Mouse (Mus musculus): ENCODE results near the gene Nfkb1. TPM values are rescaled to one million over a fixed set of nuclear protein-coding genes. Genes with fewer than 3 reads are reported as not detected.

Gene Nfkb1
- polyA plus RNA-seq, 1 experiment from 2014 or later = 17.1 TPM

DNA sequence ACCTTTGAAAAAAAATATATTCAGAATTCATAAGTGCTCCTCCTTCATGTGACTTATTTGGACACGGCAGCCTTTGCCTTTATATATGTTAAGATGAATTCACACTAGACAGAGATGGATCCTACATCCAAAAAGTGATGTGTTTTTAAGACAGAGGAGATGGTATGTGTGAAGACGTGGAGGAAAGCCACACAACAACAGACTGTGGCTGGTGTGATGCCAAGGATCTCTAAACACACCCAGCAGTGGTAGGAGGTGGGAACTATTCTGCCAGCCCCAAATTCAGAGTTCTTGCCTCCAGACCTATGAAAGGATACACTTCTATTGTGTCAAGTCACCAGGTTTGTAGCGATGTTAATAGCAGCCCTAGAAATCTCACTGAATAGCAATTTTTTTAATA is 24.3 kb downstream of the Nfkb1 start:
- no peak overlapping the region for H3K9ac ChIP-seq
- no peaks in the 10 kb centered on the region for H3K27me3 ChIP-seq
- no peak overlapping the region for H3K27ac ChIP-seq
- H3K4me3 ChIP-seq = no peak overlapping the region
- 75% methylated on average over 3 of the region's 3 CpGs for WGBS
- peaks cover 33% of the 10 kb centered on the region; the same call in 1 of the 2 replicates for H3K36me3 ChIP-seq
- no peaks in the 10 kb centered on the region for H3K9me3 ChIP-seq (replicated peaks)
- ATAC-seq (replicated peaks; ENCODE audit: insufficient number of reproducible peaks, insufficient read depth, low FRiP score, low read depth) = no peak
- H3K4me1 ChIP-seq (replicated peaks) = peaks cover 8% of the 10 kb centered on the region
- no peak overlapping the region for H3K4me2 ChIP-seq

- Histone ChIP-seq H3K4me2 (no peak overlapping the region), H3K27me3 (no peaks in the 10 kb centered on the region), H3K36me3 (peaks cover 41% of the 10 kb centered on the region), H3K9ac (no peak overlapping the region), H3K27ac (no peak overlapping the region), H3K4me1 (replicated peaks) (peaks cover 2% of the 10 kb centered on the region), H3K4me3 (no peak overlapping the region), H3K9me3 (replicated peaks) (no peaks in the 10 kb centered on the region)
- ATAC-seq (replicated peaks; ENCODE audit: insufficient number of reproducible peaks, insufficient read depth, low FRiP score, low read depth) = no peak
- 85% methylated on average over 6 of the region's 6 CpGs for WGBS
Measured at GRCm38 (mm10) chr3:135665777-135666259, 25.5 kb downstream of the Nfkb1 start.

DNA sequence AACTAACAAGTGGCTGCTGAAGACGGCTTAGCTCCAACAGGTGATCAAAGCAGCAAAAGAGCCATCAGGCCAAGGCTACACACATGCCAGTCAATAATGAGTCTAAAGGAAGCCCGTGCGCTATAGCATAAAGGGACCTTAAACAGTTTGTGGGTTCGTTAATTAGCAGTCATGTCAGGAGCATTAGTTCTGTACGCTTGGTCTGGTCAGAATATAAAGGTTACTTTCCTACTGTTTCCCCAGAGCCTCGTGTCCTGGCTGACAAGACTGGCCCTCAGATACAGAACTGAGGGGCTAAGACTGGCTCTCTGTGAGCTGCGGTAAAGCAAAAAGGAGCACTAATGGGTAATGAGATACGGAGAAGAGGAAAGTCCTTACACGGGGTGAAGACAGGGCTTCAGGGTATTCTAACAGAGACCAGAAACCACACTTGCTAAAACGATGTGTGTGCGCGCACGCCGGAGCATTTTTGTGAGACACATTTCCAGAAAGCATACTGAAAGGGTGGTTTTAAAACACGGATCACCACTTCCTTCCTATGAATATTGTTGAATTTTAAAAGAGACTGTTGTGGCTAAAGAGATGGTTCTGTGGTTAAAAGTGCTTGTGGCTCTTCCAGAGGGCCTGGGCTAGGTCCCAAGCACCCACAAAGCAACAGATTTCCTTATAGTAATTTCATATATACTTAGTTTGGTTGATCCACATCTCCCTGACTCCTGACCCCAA is 29.0 kb downstream of the Nfkb1 start:
- peaks cover 30% of the 10 kb centered on the region for H3K36me3 ChIP-seq
- no peak overlapping the region for H3K4me2 ChIP-seq
- no peak overlapping the region for H3K27ac ChIP-seq
- WGBS = 84% methylated on average over 15 of the region's 15 CpGs
- H3K4me1 ChIP-seq (replicated peaks) = no peaks in the 10 kb centered on the region
- H3K4me3 ChIP-seq = no peak overlapping the region
- H3K9ac ChIP-seq = no peak overlapping the region
- no peaks in the 10 kb centered on the region for H3K9me3 ChIP-seq (replicated peaks)
- H3K27me3 ChIP-seq = no peaks in the 10 kb centered on the region
- ATAC-seq (replicated peaks; ENCODE audit: insufficient number of reproducible peaks, insufficient read depth, low FRiP score, low read depth) = no peak

GRCm38 (mm10) chr3:135661707-135662106 is 29.6 kb downstream of the Nfkb1 start:
- no peaks in the 10 kb centered on the region for H3K9me3 ChIP-seq (replicated peaks)
- no peak for ATAC-seq (replicated peaks; ENCODE audit: insufficient number of reproducible peaks, insufficient read depth, low FRiP score, low read depth)
- H3K4me3 ChIP-seq = no peak overlapping the region
- no peak overlapping the region for H3K4me2 ChIP-seq
- no peak overlapping the region for H3K9ac ChIP-seq
- no peaks in the 10 kb centered on the region for H3K27me3 ChIP-seq
- peaks cover 30% of the 10 kb centered on the region for H3K36me3 ChIP-seq
- H3K27ac ChIP-seq = no peak overlapping the region
- no peaks in the 10 kb centered on the region for H3K4me1 ChIP-seq (replicated peaks)
- WGBS = 85% methylated on average over 9 of the region's 9 CpGs

DNA sequence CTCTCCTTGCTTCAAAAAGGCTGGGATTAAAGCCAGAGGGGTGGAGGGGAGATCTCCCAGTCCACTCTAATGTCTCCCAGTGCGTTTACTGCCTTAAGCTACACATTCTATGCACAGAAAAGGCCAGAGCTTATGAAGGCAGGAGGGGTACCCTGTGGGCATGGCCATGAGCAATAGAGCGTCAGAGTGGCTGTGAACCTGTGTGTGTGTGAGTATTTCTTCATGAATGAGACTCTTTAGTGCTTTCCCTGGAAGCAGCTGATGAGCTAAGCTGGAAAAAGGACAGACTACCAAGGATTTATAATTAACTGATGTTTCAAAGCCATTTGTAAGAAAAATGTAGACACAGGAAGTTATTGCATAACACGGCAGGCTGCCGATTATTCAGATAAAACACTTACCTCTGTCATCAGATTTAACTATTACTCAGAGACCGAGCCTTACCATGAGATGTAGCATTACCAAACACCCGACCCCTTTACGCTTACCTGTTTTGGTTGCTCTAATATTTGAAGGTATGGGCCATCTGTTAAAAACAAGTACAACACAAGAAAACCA is 32.7 kb downstream of the Nfkb1 start:
- Histone ChIP-seq H3K4me1 (replicated peaks) (no peaks in the 10 kb centered on the region), H3K36me3 (peaks cover 35% of the 10 kb centered on the region), H3K27ac (no peak overlapping the region), H3K9ac (no peak overlapping the region), H3K4me2 (no peak overlapping the region), H3K27me3 (no peaks in the 10 kb centered on the region), H3K9me3 (replicated peaks) (no peaks in the 10 kb centered on the region), H3K4me3 (no peak overlapping the region)
- ATAC-seq (replicated peaks; ENCODE audit: insufficient number of reproducible peaks, insufficient read depth, low FRiP score, low read depth) = no peak
- 77% methylated on average over 7 of the region's 7 CpGs for WGBS

- no peak overlapping the region for H3K27ac ChIP-seq
- H3K36me3 ChIP-seq = peaks cover 25% of the 10 kb centered on the region
- H3K4me1 ChIP-seq (replicated peaks) = no peaks in the 10 kb centered on the region
- no peak overlapping the region for H3K4me2 ChIP-seq
- H3K27me3 ChIP-seq = no peaks in the 10 kb centered on the region
- ATAC-seq (replicated peaks; ENCODE audit: insufficient number of reproducible peaks, insufficient read depth, low FRiP score, low read depth) = no peak
- no peak overlapping the region for H3K9ac ChIP-seq
- WGBS = 90% methylated on average over 4 of the region's 4 CpGs
- no peak overlapping the region for H3K4me3 ChIP-seq
- H3K9me3 ChIP-seq (replicated peaks) = no peaks in the 10 kb centered on the region
Measured at GRCm38 (mm10) chr3:135656156-135656555, 35.2 kb downstream of the Nfkb1 start.

GRCm38 (mm10) chr3:135650773-135651555 is 40.4 kb downstream of the Nfkb1 start:
- Histone ChIP-seq H3K27ac (no peak overlapping the region), H3K4me1 (replicated peaks) (no peaks in the 10 kb centered on the region), H3K36me3 (peaks cover 43% of the 10 kb centered on the region), H3K9ac (no peak overlapping the region), H3K4me3 (no peak overlapping the region), H3K4me2 (no peak overlapping the region), H3K9me3 (replicated peaks) (no peaks in the 10 kb centered on the region), H3K27me3 (no peaks in the 10 kb centered on the region)
- WGBS = 71% methylated on average over 15 of the region's 15 CpGs
- ATAC-seq (replicated peaks; ENCODE audit: insufficient number of reproducible peaks, insufficient read depth, low FRiP score, low read depth) = no peak

- Histone ChIP-seq H3K9ac (no peak overlapping the region), H3K27ac (no peak overlapping the region), H3K4me2 (no peak overlapping the region), H3K4me3 (no peak overlapping the region), H3K27me3 (no peaks in the 10 kb centered on the region), H3K9me3 (replicated peaks) (no peaks in the 10 kb centered on the region), H3K4me1 (replicated peaks) (no peaks in the 10 kb centered on the region), H3K36me3 (peaks cover 43% of the 10 kb centered on the region)
- 81% methylated on average over 10 of the region's 10 CpGs for WGBS
- ATAC-seq (replicated peaks; ENCODE audit: insufficient number of reproducible peaks, insufficient read depth, low FRiP score, low read depth) = no peak
Measured at GRCm38 (mm10) chr3:135649809-135650208, 41.5 kb downstream of the Nfkb1 start.

DNA sequence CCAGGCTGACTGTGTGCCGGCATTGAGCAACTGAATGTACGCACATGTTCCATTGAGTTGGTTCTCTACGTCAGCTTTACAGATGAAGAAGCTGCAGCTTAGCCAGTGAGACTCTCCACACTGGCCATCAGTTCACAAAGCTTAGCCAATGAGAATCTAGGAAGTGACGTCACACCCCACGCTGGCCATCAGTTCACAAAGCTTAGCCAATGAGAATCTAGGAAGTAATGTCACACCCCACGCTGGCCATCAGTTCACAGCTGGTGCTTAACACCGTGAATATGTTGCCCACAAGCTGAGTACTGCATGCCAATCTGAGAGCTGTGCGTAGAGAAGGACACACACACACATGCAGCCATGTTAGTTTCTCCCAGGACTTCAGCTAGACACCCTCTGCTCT is 42.8 kb downstream of the Nfkb1 start:
- Histone ChIP-seq H3K9me3 (replicated peaks) (no peaks in the 10 kb centered on the region), H3K4me1 (replicated peaks) (no peaks in the 10 kb centered on the region), H3K27me3 (no peaks in the 10 kb centered on the region), H3K36me3 (peaks cover 47% of the 10 kb centered on the region), H3K4me2 (no peak overlapping the region), H3K9ac (no peak overlapping the region), H3K4me3 (no peak overlapping the region), H3K27ac (no peak overlapping the region)
- no peak for ATAC-seq (replicated peaks; ENCODE audit: insufficient number of reproducible peaks, insufficient read depth, low FRiP score, low read depth)
- WGBS = 88% methylated on average over 8 of the region's 8 CpGs

DNA sequence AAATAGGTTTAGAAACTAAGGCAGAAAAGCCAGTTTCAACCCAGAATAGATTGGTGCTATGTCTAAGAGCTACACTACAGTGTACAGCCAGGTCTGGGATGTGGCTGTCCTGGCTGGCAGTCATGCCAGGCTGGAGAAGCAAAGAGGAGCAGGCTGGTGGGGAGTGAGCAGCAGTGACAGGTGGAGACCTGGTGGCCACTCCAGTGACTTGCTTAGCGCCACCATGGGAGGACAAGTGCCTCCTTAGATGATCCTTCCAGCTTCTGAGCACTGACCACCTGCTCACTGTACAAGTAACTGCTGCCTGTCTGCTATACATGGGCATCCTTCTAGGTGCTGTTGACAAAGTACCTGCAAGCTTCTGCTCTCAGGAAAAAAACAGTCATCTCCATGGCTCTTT is 44.7 kb downstream of the Nfkb1 start:
- H3K36me3 ChIP-seq = peaks cover 38% of the 10 kb centered on the region

DNA sequence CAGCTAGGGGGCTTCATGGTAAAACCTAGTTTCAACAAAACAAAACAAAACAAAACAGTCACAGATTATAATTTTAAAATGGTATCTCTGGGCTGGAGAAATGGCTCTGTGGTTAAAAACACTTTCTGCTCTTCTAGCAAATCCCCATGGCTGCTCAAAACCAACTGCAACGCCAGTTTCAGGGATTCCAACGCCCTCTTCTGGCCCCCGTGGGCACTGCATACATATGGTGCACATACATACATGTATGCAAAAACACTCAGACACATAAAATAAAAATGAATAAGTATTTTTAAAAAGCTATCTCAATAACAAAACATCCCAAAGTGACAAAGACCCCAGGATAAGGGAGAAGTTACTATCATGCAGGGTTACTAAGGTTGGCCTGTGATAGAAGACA is 46.4 kb downstream of the Nfkb1 start:
- no peak for ATAC-seq (replicated peaks; ENCODE audit: insufficient number of reproducible peaks, insufficient read depth, low FRiP score, low read depth)

More for the DNA sequence above, 44.7 kb downstream of the Nfkb1 start:
- no peak for ATAC-seq (replicated peaks; ENCODE audit: insufficient number of reproducible peaks, insufficient read depth, low FRiP score, low read depth)
- H3K27me3 ChIP-seq = no peaks in the 10 kb centered on the region
- no peaks in the 10 kb centered on the region for H3K9me3 ChIP-seq (replicated peaks)
- H3K4me1 ChIP-seq (replicated peaks) = peaks cover 5% of the 10 kb centered on the region
- 100% methylated on average over 1 of the region's 1 CpGs for WGBS
- H3K4me3 ChIP-seq = no peak overlapping the region
- no peak overlapping the region for H3K9ac ChIP-seq
- H3K4me2 ChIP-seq = no peak overlapping the region
- H3K27ac ChIP-seq = no peak overlapping the region

More for the DNA sequence above, 46.4 kb downstream of the Nfkb1 start:
- Histone ChIP-seq H3K27me3 (no peaks in the 10 kb centered on the region), H3K4me1 (replicated peaks) (peaks cover 19% of the 10 kb centered on the region), H3K9ac (no peak overlapping the region), H3K9me3 (replicated peaks) (no peaks in the 10 kb centered on the region), H3K4me2 (no peak overlapping the region), H3K36me3 (peaks cover 38% of the 10 kb centered on the region), H3K4me3 (no peak overlapping the region), H3K27ac (no peak overlapping the region)
- 87% methylated on average over 3 of the region's 3 CpGs for WGBS

All from heart, embryonic 15.5 days (tissue).